Mouse (Mus musculus): ENCODE data around the gene Dph2.

The Dph2 gene

GRCm38 (mm10) chr4:117891738-117892161 is at the start of gene Dph2:
Dph2 (minus strand) TSS chr4:117892032.
- in situ Hi-C loops (cut with MboI, MseI): loop anchor here in 1 of 2 experiments (10.0 kb wide), 2 partner anchors 533 to 1203 kb away; partner anchors contain the start of gene Elovl1

DNA sequence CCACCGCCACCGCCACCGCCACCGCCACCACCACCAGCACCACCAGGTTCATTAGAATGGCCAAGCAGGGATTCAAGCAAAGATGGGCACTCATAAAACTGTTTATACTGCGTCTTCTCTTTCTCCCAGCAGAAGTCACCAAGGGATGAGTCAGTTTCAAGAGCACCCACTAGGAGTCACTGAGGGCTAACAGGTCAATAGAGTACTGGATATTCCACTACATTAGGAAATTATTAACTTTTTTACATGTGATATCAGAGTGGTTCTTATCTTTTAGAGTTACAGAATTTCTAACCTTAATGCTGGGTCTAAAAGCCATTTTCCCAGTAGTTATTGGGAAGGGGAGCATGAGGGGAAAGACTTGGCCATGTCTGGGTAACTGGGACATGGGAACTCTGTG is 45.1 kb upstream of the Dph2 start:
- in situ Hi-C loops (cut with MboI, MseI): no loop called here

DNA sequence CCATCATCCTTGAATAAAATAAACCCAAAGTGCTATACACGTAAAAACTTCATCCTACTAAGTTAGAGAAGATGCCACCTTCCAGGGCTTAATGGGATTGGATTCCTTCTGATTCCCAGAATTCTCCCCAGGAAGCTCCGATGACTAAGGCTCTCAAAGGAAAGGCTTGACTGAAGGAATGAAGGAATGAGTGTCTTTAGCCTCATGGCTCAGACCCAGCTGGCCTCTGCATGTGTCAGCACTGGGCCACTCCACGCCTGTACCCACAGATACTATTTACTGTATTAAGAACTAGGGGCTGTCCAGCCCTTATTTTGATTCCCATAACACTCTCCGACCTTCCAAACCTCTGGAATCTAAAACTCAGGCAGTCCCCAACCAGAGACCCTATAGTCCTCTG is 42.2 kb upstream of the Dph2 start:
- in situ Hi-C loops (cut with MboI, MseI): no loop called here

GRCm38 (mm10) chr4:117933248-117933647 is 41.4 kb upstream of the Dph2 start:
- in situ Hi-C loops (cut with MboI, MseI): no loop called here

GRCm38 (mm10) chr4:117929391-117929881 is 37.6 kb upstream of the Dph2 start, which contains the start of gene Artn:
Artn (minus strand) TSS chr4:117929763.
- in situ Hi-C loops (cut with MboI, MseI): no loop called here

DNA sequence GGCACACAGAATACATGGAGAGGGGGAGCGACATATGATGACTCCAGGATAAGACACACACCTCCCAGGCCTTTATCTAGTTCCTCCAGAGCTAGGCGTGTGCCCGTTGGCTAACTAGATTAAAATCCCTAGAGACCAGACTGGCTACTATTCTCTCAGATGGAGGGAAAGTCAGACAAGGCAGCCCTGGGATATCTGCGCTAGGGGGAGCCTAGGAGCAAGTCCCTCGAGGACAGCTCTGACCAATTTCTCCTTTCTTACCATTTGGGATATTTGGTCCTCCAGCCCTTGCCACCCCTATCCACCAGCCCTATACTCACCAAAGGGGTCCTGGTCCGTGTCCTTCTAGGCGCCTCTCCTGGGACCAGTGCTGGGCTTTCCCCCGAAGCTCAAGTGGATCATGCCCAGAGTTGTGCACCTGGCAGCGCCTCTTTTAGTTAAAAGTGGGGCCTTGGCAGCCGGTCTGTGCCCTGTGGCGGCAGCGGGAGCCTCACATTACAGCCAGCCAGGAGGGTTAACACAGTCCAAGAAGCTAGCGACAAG is 36.9 kb upstream of the Dph2 start:
- in situ Hi-C loops (cut with MboI, MseI): no loop called here

- in situ Hi-C loops (cut with MboI, MseI): no loop called here
Observed at GRCm38 (mm10) chr4:117928234-117928633, 36.4 kb upstream of the Dph2 start.

DNA sequence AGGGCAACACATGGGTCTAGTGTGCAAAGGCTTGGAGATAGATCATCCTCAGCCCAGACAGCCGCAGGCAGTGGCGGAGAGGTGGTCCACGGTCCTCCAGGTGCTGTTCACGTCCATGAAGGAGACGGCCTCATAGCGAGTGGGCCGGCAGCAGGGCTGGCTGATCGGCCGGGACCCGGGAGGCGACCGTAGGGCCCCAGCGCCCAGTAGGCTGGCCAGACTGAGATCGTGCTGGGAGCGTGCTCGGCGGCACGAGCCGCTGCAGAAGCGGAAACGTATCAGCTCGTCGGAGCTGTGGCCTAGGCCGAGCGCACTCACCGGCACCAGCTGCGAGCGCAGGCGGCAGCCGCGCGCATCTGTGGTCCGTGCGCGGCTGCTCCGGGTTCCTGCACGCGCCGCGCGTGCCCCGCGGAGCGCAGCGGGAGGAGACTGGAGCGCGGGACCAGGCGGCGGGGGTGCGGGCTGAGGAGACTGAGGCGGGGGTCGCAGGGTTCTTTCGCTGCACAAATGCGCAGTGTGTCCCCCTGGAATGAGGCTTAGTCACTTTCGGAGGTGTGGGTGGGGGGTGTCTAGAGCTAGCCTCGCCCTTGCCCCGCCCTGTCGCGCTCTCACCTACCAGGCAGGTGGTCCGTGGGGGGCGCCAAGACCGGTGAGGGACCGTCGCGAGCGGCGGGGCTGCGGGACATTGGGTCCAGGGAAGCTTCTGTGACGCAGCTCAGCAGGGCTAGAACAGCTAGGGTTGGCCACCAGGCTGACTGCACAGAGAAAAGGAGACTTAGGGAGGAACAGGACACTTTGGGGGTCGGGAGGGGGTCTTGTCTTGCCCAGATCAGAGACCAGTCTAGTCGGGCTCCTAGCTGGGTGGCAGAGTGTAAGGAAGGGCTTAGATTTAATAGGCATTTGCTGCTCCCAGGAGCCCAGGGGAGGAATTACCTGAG is 35.0 kb upstream of the Dph2 start:
- in situ Hi-C loops (cut with MboI, MseI): no loop called here

GRCm38 (mm10) chr4:117924916-117925315 is 33.1 kb upstream of the Dph2 start:
- in situ Hi-C loops (cut with MboI, MseI): no loop called here

- in situ Hi-C loops (cut with MboI, MseI): no loop called here
Observed at GRCm38 (mm10) chr4:117923450-117923849, 31.6 kb upstream of the Dph2 start.

- in situ Hi-C loops (cut with MboI, MseI): no loop called here
Observed at GRCm38 (mm10) chr4:117921358-117921757, 29.5 kb upstream of the Dph2 start.

- in situ Hi-C loops (cut with MboI, MseI): loop anchor here in 1 of 2 experiments (10.0 kb wide), 1 partner anchor 516 kb away; the partner anchor contains the start of gene Cdc20
Observed at GRCm38 (mm10) chr4:117918762-117919161, 26.9 kb upstream of the Dph2 start.

GRCm38 (mm10) chr4:117918261-117918660 is 26.4 kb upstream of the Dph2 start:
- in situ Hi-C loops (cut with MboI, MseI): loop anchor here in 1 of 2 experiments (10.0 kb wide), 1 partner anchor 517 kb away; the partner anchor contains the start of gene Cdc20

DNA sequence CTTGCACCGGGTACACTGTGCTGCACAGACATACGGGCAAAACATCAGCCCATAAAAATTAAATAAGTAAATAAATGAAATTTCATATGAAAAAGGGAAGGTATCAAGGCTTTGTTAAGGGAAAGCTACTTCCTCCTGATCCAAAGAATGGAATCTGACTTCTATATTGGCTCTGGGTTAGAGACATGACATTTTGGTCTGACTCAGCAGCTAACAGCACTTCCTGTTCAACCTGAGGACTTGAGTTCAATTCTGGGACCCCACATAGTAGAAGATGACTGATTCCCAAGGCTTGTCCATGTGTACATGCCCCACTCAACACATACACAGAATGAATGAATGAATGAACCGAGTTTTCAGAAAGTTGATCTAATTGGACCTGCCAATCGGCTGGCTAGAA is 26.0 kb upstream of the Dph2 start:
- in situ Hi-C loops (cut with MboI, MseI): loop anchor here in 1 of 2 experiments (10.0 kb wide), 1 partner anchor 517 kb away; the partner anchor contains the start of gene Cdc20

DNA sequence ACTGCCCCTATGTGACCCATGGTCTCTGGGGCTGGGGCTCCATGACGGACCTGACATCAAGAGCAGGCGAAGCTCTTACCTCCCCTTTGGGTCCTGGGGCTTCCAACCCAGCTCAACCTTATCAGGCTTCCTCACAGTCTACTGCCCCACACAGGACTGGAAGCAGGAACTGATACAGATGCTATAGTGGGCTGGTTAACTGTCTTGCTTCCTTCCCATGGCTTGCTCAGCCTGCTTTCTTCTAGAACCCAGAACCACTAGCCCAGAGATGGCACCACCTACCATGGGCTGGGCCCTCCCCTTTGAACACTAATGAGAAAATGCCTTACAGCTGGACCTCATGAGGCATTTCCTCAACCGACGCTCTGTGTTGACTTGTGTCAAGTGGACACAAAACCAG is 25.6 kb upstream of the Dph2 start:
- in situ Hi-C loops (cut with MboI, MseI): loop anchor here in 1 of 2 experiments (10.0 kb wide), 1 partner anchor 517 kb away; the partner anchor contains the start of gene Cdc20

- in situ Hi-C loops (cut with MboI, MseI): loop anchor here in 1 of 2 experiments (10.0 kb wide), 1 partner anchor 518 kb away; the partner anchor contains the start of gene Cdc20
Observed at GRCm38 (mm10) chr4:117916386-117916785, 24.6 kb upstream of the Dph2 start.

DNA sequence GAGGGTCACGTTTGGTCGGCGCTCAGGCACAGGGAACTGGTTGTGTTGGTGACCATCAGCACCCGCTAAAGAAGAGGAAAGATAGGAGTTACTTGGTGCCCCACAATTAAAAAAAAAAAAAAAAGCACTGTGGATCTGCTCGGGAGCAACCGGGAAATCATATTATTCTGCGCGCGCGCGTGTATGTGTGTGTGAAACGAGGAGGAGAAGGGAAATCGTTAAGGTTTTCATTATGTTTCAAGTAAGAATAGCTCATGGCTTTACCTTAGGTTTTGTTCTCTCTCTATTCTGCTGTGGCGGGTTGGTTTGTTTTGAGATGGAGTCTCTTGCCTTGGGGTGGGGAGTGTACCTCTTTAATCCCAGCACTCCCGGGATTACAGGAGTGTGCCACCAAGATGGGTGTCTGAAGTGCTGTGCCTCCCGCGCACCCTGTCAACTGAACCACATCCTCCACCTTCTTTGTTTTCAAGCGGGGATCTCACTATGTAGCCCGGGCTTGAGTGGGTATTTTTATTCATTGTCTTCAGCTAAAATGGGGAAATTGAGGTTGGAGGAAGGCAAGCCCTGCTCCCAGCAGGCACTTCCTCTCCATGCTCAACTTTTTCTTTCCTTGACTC is 23.8 kb upstream of the Dph2 start:
- in situ Hi-C loops (cut with MboI, MseI): loop anchor here in 1 of 2 experiments (10.0 kb wide), 1 partner anchor 519 kb away; the partner anchor contains the start of gene Cdc20

- in situ Hi-C loops (cut with MboI, MseI): loop anchor here in 1 of 2 experiments (5.0 to 10.0 kb wide), 3 partner anchors 172 to 520 kb away; partner anchors contain the start of gene Cdc20
Observed at GRCm38 (mm10) chr4:117914591-117915442, 23.0 kb upstream of the Dph2 start, which contains the start of gene Ipo13. Ipo13 (minus strand) TSS chr4:117914999.

DNA sequence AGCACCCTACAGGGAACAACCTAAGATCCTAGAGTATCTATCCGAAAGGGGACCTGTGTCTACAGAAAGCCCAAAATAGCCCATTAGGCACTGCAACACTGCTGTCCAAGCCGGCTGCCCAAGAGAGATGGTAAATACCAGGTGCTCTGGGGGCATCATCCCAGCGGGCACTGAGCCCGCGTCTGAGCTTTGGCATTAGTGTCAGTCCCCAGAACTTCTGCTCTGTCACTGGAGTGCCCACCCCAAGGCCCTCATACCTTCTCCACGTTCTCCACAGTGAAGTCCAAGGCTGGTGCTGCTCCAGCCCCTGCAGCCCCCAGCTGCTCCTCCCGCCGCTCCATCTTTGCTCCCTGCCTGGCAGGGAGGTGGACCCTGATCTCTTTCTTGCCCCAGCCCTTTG is 22.2 kb upstream of the Dph2 start:
- in situ Hi-C loops (cut with MboI, MseI): loop anchor here in 1 of 2 experiments (5.0 to 10.0 kb wide), 3 partner anchors 173 to 521 kb away; partner anchors contain the start of gene Cdc20

GRCm38 (mm10) chr4:117913421-117913820 is 21.6 kb upstream of the Dph2 start:
- in situ Hi-C loops (cut with MboI, MseI): loop anchor here in 1 of 2 experiments (5.0 to 10.0 kb wide), 3 partner anchors 174 to 521 kb away; partner anchors contain the start of gene Cdc20

Data from T-helper 17 cell (primary cell).